9 mouse cellular contexts compared by ENCODE assay signal in genomic region chr2:25177685-25178084, GRCm38 (mm10). TPM values are rescaled to one million over a fixed set of nuclear protein-coding genes. Genes with fewer than 3 reads are reported as not detected.
A peak's percentile ranks its signal among the peaks of the same experiment; 100 is the strongest.
DNase-seq lines count a peak whose midpoint lies in the region; ATAC-seq lines count a peak whose summit lies in the region.
"Had no signal": no experiment of that assay in that cellular context is flagged by ENCODE, and none has a peak within 500 bp of the region (broad histone marks: within the 10 kb centered on the region; RNA-seq: fewer than 3 reads in every experiment).

No protein-coding gene starts in this region.

- no peak overlapping the region for H3K4me3 ChIP-seq in heart, embryonic 10.5 days
- H3K4me3 ChIP-seq in embryonic facial prominence, embryonic 11.5 days (ENCODE audit: low read depth, low read length) = no peak overlapping the region
- peak overlapping the region; percentile 20 for H3K4me3 ChIP-seq in hindbrain, embryonic 11.5 days (ENCODE audit: low read depth, low read length)
- H3K4me3 ChIP-seq in limb, embryonic 11.5 days (ENCODE audit: low read depth, low read length) = no peak overlapping the region
- peak overlapping the region; percentile 18; the same call in 1 of the 2 replicates for H3K4me3 ChIP-seq in neural tube, embryonic 12.5 days

- DNase-seq in heart, embryonic 10.5 days (ENCODE audit: low spot score) = no peak
- DNase-seq in heart, adult 8-10 months (ENCODE audit: low spot score) = no peak
- peak; percentile 55 for DNase-seq in embryonic facial prominence, embryonic 11.5 days (ENCODE audit: low spot score)
- DNase-seq in hindbrain, embryonic 11.5 days (ENCODE audit: low spot score) = peak; percentile 74
- peak; percentile 73 for DNase-seq in limb, embryonic 11.5 days (ENCODE audit: low spot score)
- DNase-seq in thymus, postnatal 14 days = no peak
- DNase-seq in ovary, postnatal 10 days (ENCODE audit: low spot score) = no peak

- H3K36me3 ChIP-seq in heart, embryonic 10.5 days = no peaks in the 10 kb centered on the region
- H3K36me3 ChIP-seq in embryonic facial prominence, embryonic 11.5 days (replicated peaks; ENCODE audit: control insufficient read depth, insufficient read depth, low read depth, low read length) = no peaks in the 10 kb centered on the region
- no peaks in the 10 kb centered on the region for H3K36me3 ChIP-seq in hindbrain, embryonic 11.5 days (ENCODE audit: control insufficient read depth, insufficient read depth, low read length)
- H3K36me3 ChIP-seq in limb, embryonic 11.5 days (ENCODE audit: control insufficient read depth, insufficient read depth, low read length) = no peaks in the 10 kb centered on the region
- H3K36me3 ChIP-seq in neural tube, embryonic 12.5 days = no peaks in the 10 kb centered on the region

- H3K9me3 ChIP-seq in heart, embryonic 10.5 days = no peaks in the 10 kb centered on the region
- H3K9me3 ChIP-seq in embryonic facial prominence, embryonic 11.5 days (replicated peaks; ENCODE audit: control insufficient read depth, low read length) = no peaks in the 10 kb centered on the region
- no peaks in the 10 kb centered on the region for H3K9me3 ChIP-seq in hindbrain, embryonic 11.5 days (ENCODE audit: control insufficient read depth, low read length)
- H3K9me3 ChIP-seq in limb, embryonic 11.5 days (ENCODE audit: control insufficient read depth, low read length) = no peaks in the 10 kb centered on the region
- H3K9me3 ChIP-seq in neural tube, embryonic 12.5 days = no peaks in the 10 kb centered on the region

- H3K27ac ChIP-seq in heart, embryonic 10.5 days = peak overlapping the region; percentile 56
- 0 out of 2 replicates have a peak overlapping the region, but pooled peaks have one; percentile 20 for H3K27ac ChIP-seq in embryonic facial prominence, embryonic 11.5 days (replicated peaks; ENCODE audit: low read depth, low read length)
- H3K27ac ChIP-seq in hindbrain, embryonic 11.5 days (ENCODE audit: low read depth, low read length) = peak overlapping the region; percentile 83
- peak overlapping the region; percentile 62 for H3K27ac ChIP-seq in limb, embryonic 11.5 days (replicated peaks; ENCODE audit: low read depth, low read length)
- peak overlapping the region; percentile 74 for H3K27ac ChIP-seq in neural tube, embryonic 12.5 days
- H3K27ac ChIP-seq: macrophage had no signal

- peaks cover 75% of the 10 kb centered on the region for H3K27me3 ChIP-seq in heart, embryonic 10.5 days (ENCODE audit: insufficient read depth, poor library complexity, severe bottlenecking)
- H3K27me3 ChIP-seq in embryonic facial prominence, embryonic 11.5 days (ENCODE audit: control insufficient read depth, insufficient read depth, low read length) = peaks cover 34% of the 10 kb centered on the region
- peaks cover 3% of the 10 kb centered on the region; the same call in 1 of the 2 replicates for H3K27me3 ChIP-seq in hindbrain, embryonic 11.5 days (ENCODE audit: control insufficient read depth, insufficient read depth, low read length)
- peaks cover 20% of the 10 kb centered on the region for H3K27me3 ChIP-seq in limb, embryonic 11.5 days (ENCODE audit: control insufficient read depth, insufficient read depth, low read length)
- H3K27me3 ChIP-seq in neural tube, embryonic 12.5 days (replicated peaks) = 0 out of 2 replicates have a peak, but pooled peaks cover 3% of the 10 kb centered on the region

- 4% methylated on average over 6 of the region's 6 CpGs for WGBS in heart, embryonic 10.5 days
- WGBS in embryonic facial prominence, embryonic 11.5 days = 5% methylated on average over 6 of the region's 6 CpGs
- WGBS in hindbrain, embryonic 11.5 days = 2% methylated on average over 6 of the region's 6 CpGs
- WGBS in limb, embryonic 11.5 days = 3% methylated on average over 6 of the region's 6 CpGs
- WGBS in neural tube, embryonic 12.5 days = under 1% methylated on average over 6 of the region's 6 CpGs

- H3K4me1 ChIP-seq in heart, embryonic 10.5 days = peaks cover 66% of the 10 kb centered on the region
- H3K4me1 ChIP-seq in embryonic facial prominence, embryonic 11.5 days (ENCODE audit: control insufficient read depth, insufficient read depth, low read length) = peaks cover 10% of the 10 kb centered on the region
- H3K4me1 ChIP-seq in hindbrain, embryonic 11.5 days (replicated peaks; ENCODE audit: control insufficient read depth, insufficient read depth, low read length) = peaks cover 27% of the 10 kb centered on the region
- peaks cover 45% of the 10 kb centered on the region for H3K4me1 ChIP-seq in limb, embryonic 11.5 days (ENCODE audit: control insufficient read depth, insufficient read depth, low read length)
- peaks cover 59% of the 10 kb centered on the region for H3K4me1 ChIP-seq in neural tube, embryonic 12.5 days

- H3K4me2 ChIP-seq in embryonic facial prominence, embryonic 11.5 days (ENCODE audit: low read depth, low read length) = 0 out of 2 replicates have a peak overlapping the region, but pooled peaks have one; percentile 0
- H3K4me2 ChIP-seq in hindbrain, embryonic 11.5 days (replicated peaks; ENCODE audit: low read depth, low read length) = peak overlapping the region; percentile 34
- H3K4me2 ChIP-seq in limb, embryonic 11.5 days (ENCODE audit: low read depth, severe bottlenecking) = peak overlapping the region; percentile 31
- peak overlapping the region; percentile 56 for H3K4me2 ChIP-seq in neural tube, embryonic 12.5 days (replicated peaks)

- ATAC-seq in embryonic facial prominence, embryonic 11.5 days (replicated peaks; ENCODE audit: insufficient number of reproducible peaks, low FRiP score, low TSS enrichment, low read depth) = no peak
- peak; percentile 18; the same call in 1 of the 2 replicates for ATAC-seq in hindbrain, embryonic 11.5 days (ENCODE audit: low FRiP score)
- ATAC-seq in limb, embryonic 11.5 days (ENCODE audit: insufficient number of reproducible peaks, low FRiP score, low TSS enrichment, low read depth) = peak; percentile 18; the same call in 1 of the 2 replicates
- no peak for ATAC-seq in neural tube, embryonic 12.5 days (ENCODE audit: low FRiP score, low read depth)

- H3K9ac ChIP-seq in embryonic facial prominence, embryonic 11.5 days (replicated peaks; ENCODE audit: low read length) = no peak overlapping the region; the same call in 1 of the 2 replicates
- peak overlapping the region; percentile 50; the same call in 1 of the 2 replicates for H3K9ac ChIP-seq in hindbrain, embryonic 11.5 days (ENCODE audit: low read depth, low read length)
- 0 out of 2 replicates have a peak overlapping the region, but pooled peaks have one; percentile 34 for H3K9ac ChIP-seq in limb, embryonic 11.5 days (ENCODE audit: low read length)
- H3K9ac ChIP-seq in neural tube, embryonic 12.5 days = peak overlapping the region; percentile 33; the same call in 1 of the 2 replicates

RNA-seq across cellular contexts. Expression of gene Nrarp, which starts 2.9 kb away (rescaled TPM):
- 5.7 and 5.9 TPM in 2 replicates for polyA plus RNA-seq in heart, embryonic 10.5 days (2016; fragmentation: Nextera tagmentation; extraction: Ambion mirVana)
- 1 to 10 TPM; 5.0 to 9.4 (median 9.2) TPM for total RNA-seq in heart, adult 8-10 months (2022)
- polyA plus RNA-seq in embryonic facial prominence, embryonic 11.5 days (2014; fragmentation: Nextera tagmentation; extraction: Ambion mirVana) = 16.8 and 17.0 TPM in 2 replicates
- 44.6 and 60.5 TPM in 2 replicates for polyA plus RNA-seq in hindbrain, embryonic 11.5 days (2014; fragmentation: Nextera tagmentation; extraction: Ambion mirVana)
- 8.8 and 10.0 TPM in 2 replicates for polyA plus RNA-seq in limb, embryonic 11.5 days (2014; fragmentation: Nextera tagmentation; extraction: Ambion mirVana)
- polyA plus RNA-seq in neural tube, embryonic 12.5 days (2016; fragmentation: Nextera tagmentation; extraction: Ambion mirVana) = 96.8 and 97.4 TPM in 2 replicates
- polyA plus RNA-seq: macrophage had no signal

RNA-seq across cellular contexts. Expression of gene Tor4a, which starts 19.0 kb away (rescaled TPM):
- 7.7 and 8.4 TPM in 2 replicates for polyA plus RNA-seq in heart, embryonic 10.5 days (2016; fragmentation: Nextera tagmentation; extraction: Ambion mirVana)
- 1 to 10 TPM; 3.9 to 5.0 (median 4.7) TPM for total RNA-seq in heart, adult 8-10 months (2022)
- 1.9 and 2.6 TPM in 2 replicates for polyA plus RNA-seq in embryonic facial prominence, embryonic 11.5 days (2014; fragmentation: Nextera tagmentation; extraction: Ambion mirVana)
- 0.94 and 2.4 TPM in 2 replicates for polyA plus RNA-seq in hindbrain, embryonic 11.5 days (2014; fragmentation: Nextera tagmentation; extraction: Ambion mirVana)
- 3.1 and 3.7 TPM in 2 replicates for polyA plus RNA-seq in limb, embryonic 11.5 days (2014; fragmentation: Nextera tagmentation; extraction: Ambion mirVana)
- polyA plus RNA-seq in neural tube, embryonic 12.5 days (2016; fragmentation: Nextera tagmentation; extraction: Ambion mirVana) = 1.5 and 1.8 TPM in 2 replicates

RNA-seq across cellular contexts. Expression of gene Nelfb, which starts 33.6 kb away (rescaled TPM):
- polyA plus RNA-seq in heart, embryonic 10.5 days (2016; fragmentation: Nextera tagmentation; extraction: Ambion mirVana) = 90.9 and 99.8 TPM in 2 replicates
- total RNA-seq in heart, adult 8-10 months (2022) = 10 to 100 TPM; 38.5 to 49.3 (median 39.5) TPM
- 90.5 and 92.2 TPM in 2 replicates for polyA plus RNA-seq in embryonic facial prominence, embryonic 11.5 days (2014; fragmentation: Nextera tagmentation; extraction: Ambion mirVana)
- polyA plus RNA-seq in hindbrain, embryonic 11.5 days (2014; fragmentation: Nextera tagmentation; extraction: Ambion mirVana) = 89.6 and 93.7 TPM in 2 replicates
- polyA plus RNA-seq in limb, embryonic 11.5 days (2014; fragmentation: Nextera tagmentation; extraction: Ambion mirVana) = 103 and 106 TPM in 2 replicates
- 104 and 106 TPM in 2 replicates for polyA plus RNA-seq in neural tube, embryonic 12.5 days (2016; fragmentation: Nextera tagmentation; extraction: Ambion mirVana)

RNA-seq across cellular contexts. Expression of gene Stpg3, which starts 36.8 kb away (rescaled TPM):
- 0.10 TPM in 1 of 2 replicates, not detected in the other for polyA plus RNA-seq in heart, embryonic 10.5 days (2016; fragmentation: Nextera tagmentation; extraction: Ambion mirVana)
- total RNA-seq in heart, adult 8-10 months (2022) = not detected
- polyA plus RNA-seq in embryonic facial prominence, embryonic 11.5 days (2014; fragmentation: Nextera tagmentation; extraction: Ambion mirVana) = not detected in 2 replicates
- polyA plus RNA-seq in hindbrain, embryonic 11.5 days (2014; fragmentation: Nextera tagmentation; extraction: Ambion mirVana) = not detected in 2 replicates
- polyA plus RNA-seq in limb, embryonic 11.5 days (2014; fragmentation: Nextera tagmentation; extraction: Ambion mirVana) = 0.19 TPM in 1 of 2 replicates, not detected in the other
- not detected in 2 replicates for polyA plus RNA-seq in neural tube, embryonic 12.5 days (2016; fragmentation: Nextera tagmentation; extraction: Ambion mirVana)
- polyA plus RNA-seq: macrophage had no signal

RNA-seq across cellular contexts. Expression of gene Fam166a, which starts 40.9 kb away (rescaled TPM):
- polyA plus RNA-seq in heart, embryonic 10.5 days (2016; fragmentation: Nextera tagmentation; extraction: Ambion mirVana) = 0.92 TPM in 1 of 2 replicates, not detected in the other
- not detected for total RNA-seq in heart, adult 8-10 months (2022)
- 1.4 TPM in 1 of 2 replicates, not detected in the other for polyA plus RNA-seq in embryonic facial prominence, embryonic 11.5 days (2014; fragmentation: Nextera tagmentation; extraction: Ambion mirVana)
- polyA plus RNA-seq in hindbrain, embryonic 11.5 days (2014; fragmentation: Nextera tagmentation; extraction: Ambion mirVana) = not detected in 2 replicates
- polyA plus RNA-seq in limb, embryonic 11.5 days (2014; fragmentation: Nextera tagmentation; extraction: Ambion mirVana) = not detected in 2 replicates
- not detected in 2 replicates for polyA plus RNA-seq in neural tube, embryonic 12.5 days (2016; fragmentation: Nextera tagmentation; extraction: Ambion mirVana)
- polyA plus RNA-seq: macrophage had no signal

Comparison
In these comparisons a context has a peak if more than half of its experiments do, and no peak if none do; other contexts are left out.
1. DNase-seq: peak in embryonic facial prominence, embryonic 11.5 days (single experiment), hindbrain, embryonic 11.5 days (single experiment) and limb, embryonic 11.5 days (single experiment); none in heart, embryonic 10.5 days (single experiment), heart, adult 8-10 months (single experiment), thymus, postnatal 14 days (single experiment) and ovary, postnatal 10 days (single experiment).
2. H3K27ac ChIP-seq: peak in every context shown above with its lines; median percentile 83 in hindbrain, embryonic 11.5 days; 74 in neural tube, embryonic 12.5 days; 62 in limb, embryonic 11.5 days; 56 in heart, embryonic 10.5 days; 20 in embryonic facial prominence, embryonic 11.5 days.
3. H3K4me3 ChIP-seq: peak in hindbrain, embryonic 11.5 days (single experiment) and neural tube, embryonic 12.5 days (single experiment); none in heart, embryonic 10.5 days (single experiment), embryonic facial prominence, embryonic 11.5 days (single experiment) and limb, embryonic 11.5 days (single experiment).
4. ATAC-seq: peak in hindbrain, embryonic 11.5 days (single experiment) and limb, embryonic 11.5 days (single experiment); none in embryonic facial prominence, embryonic 11.5 days (single experiment) and neural tube, embryonic 12.5 days (single experiment).
5. H3K4me2 ChIP-seq: peak in every context shown above with its lines; median percentile 56 in neural tube, embryonic 12.5 days; 34 in hindbrain, embryonic 11.5 days; 31 in limb, embryonic 11.5 days; 0 in embryonic facial prominence, embryonic 11.5 days.